Mouse (Mus musculus) intestine, embryonic 16.5 days (tissue): ENCODE measurements around the gene Wipi1. TPM values are rescaled to one million over a fixed set of nuclear protein-coding genes. Genes with fewer than 3 reads are reported as not detected.
A peak's percentile ranks its signal among the peaks of the same experiment; 100 is the strongest.

Experiments used
- ATAC-seq: fragments of 200-750 bp; cut with Nextera tagmentation; 2 replicates; pipeline ENCODE4 v1.8.0; 2017; ENCODE audit warnings: moderate TSS enrichment, moderate library complexity
- H3K27ac ChIP-seq: fragments of 300-500 bp; sonication (generic); 2 replicates; pipeline ENCODE4 v1.5.1; 2014; ENCODE audit warnings: mild to moderate bottlenecking, low read length
- H3K27me3 ChIP-seq: fragments of 300-500 bp; sonication (generic); replicated peaks from 2 replicates; pipeline ENCODE4 v1.6.1; 2014; ENCODE audit warnings: low read length, control low read depth, mixed read lengths; ENCODE audit not compliant: control insufficient read depth, insufficient read depth
- H3K36me3 ChIP-seq: fragments of 300-500 bp; sonication (generic); 2 replicates; pipeline ENCODE4 v1.6.1; 2014; ENCODE audit warnings: low read length, control low read depth; ENCODE audit not compliant: control insufficient read depth, insufficient read depth
- H3K4me1 ChIP-seq: fragments of 300-500 bp; sonication (generic); 2 replicates; pipeline ENCODE4 v1.6.1; 2014; ENCODE audit warnings: low read length, control low read depth, mixed read lengths; ENCODE audit not compliant: control insufficient read depth, insufficient read depth
- H3K4me2 ChIP-seq: fragments of 300-500 bp; sonication (generic); 2 replicates; pipeline ENCODE4 v1.6.1; 2014; ENCODE audit warnings: low read depth, low read length, control low read depth
- H3K4me3 ChIP-seq: fragments of 300-500 bp; sonication (generic); 2 replicates; pipeline ENCODE4 v1.5.1; 2014; ENCODE audit warnings: mild to moderate bottlenecking, low read length
- H3K9ac ChIP-seq: fragments of 300-500 bp; sonication (generic); 2 replicates; pipeline ENCODE4 v1.6.1; 2014; ENCODE audit warnings: low read depth, low read length
- H3K9me3 ChIP-seq: fragments of 300-500 bp; sonication (generic); 2 replicates; pipeline ENCODE4 v1.6.1; 2016; ENCODE audit warnings: low read length, control low read depth; ENCODE audit not compliant: control insufficient read depth
- WGBS: fragments of 180-500 bp; shearing (Covaris S2); extraction: QIAGEN DNeasy Blood & Tissue Kit; methylation state at CpG from one replicate; pipeline ENCODE4 v1.1.7; 2014; 5-methylcytosine and 5-hydroxymethylcytosine counted together
- polyA plus RNA-seq: library from polyadenylated mRNA; unstranded; fragments of >200 nt; fragmentation: Nextera tagmentation; extraction: Ambion mirVana; gene quantifications from 2 replicates; pipeline ENCODE4 v1.2.1, GENCODE M21; 2015

The Wipi1 gene
- polyA plus RNA-seq, 1 experiment from 2014 or later = 27.5 TPM

DNA sequence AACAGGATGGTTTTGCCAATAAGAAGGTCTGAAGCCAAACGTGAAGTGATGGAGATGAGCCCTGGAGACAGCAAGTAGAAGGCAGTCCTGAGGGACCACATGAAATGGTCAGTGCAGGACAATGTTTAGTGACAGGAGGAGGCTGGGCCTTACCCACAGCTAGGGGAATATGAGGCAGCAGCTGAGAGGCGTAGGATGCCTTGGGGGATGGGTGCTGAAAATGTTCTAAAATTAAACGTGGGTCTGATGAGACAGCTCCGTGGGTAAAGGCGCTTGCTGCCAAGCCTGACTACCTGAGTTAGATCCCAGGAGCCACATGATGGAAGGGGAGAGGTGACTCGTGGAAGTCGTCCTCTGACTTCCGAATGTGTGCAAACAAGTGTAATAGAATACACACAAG is 21.8 kb downstream of the Wipi1 start:
- Histone ChIP-seq H3K4me3 (no peak overlapping the region), H3K4me2 (no peak overlapping the region), H3K4me1 (peaks cover 11% of the 10 kb centered on the region), H3K9me3 (no peaks in the 10 kb centered on the region), H3K27ac (no peak overlapping the region), H3K27me3 (no peaks in the 10 kb centered on the region), H3K36me3 (no peaks in the 10 kb centered on the region), H3K9ac (no peak overlapping the region)
- WGBS = 80% methylated on average over 8 of the region's 8 CpGs
- no peak for ATAC-seq

- ATAC-seq = peak; percentile 97
- Histone ChIP-seq H3K27ac (peak overlapping the region; percentile 93), H3K4me2 (peak overlapping the region; percentile 45), H3K9ac (peak overlapping the region; percentile 61), H3K36me3 (no peaks in the 10 kb centered on the region), H3K4me3 (peak overlapping the region; percentile 18; the same call in 1 of the 2 replicates), H3K9me3 (no peaks in the 10 kb centered on the region), H3K27me3 (no peaks in the 10 kb centered on the region), H3K4me1 (peaks cover 3% of the 10 kb centered on the region; the same call in 1 of the 2 replicates)
- 44% methylated on average over 15 of the region's 15 CpGs for WGBS
Observed at GRCm38 (mm10) chr11:109587638-109588374, 24.0 kb downstream of the Wipi1 start.

DNA sequence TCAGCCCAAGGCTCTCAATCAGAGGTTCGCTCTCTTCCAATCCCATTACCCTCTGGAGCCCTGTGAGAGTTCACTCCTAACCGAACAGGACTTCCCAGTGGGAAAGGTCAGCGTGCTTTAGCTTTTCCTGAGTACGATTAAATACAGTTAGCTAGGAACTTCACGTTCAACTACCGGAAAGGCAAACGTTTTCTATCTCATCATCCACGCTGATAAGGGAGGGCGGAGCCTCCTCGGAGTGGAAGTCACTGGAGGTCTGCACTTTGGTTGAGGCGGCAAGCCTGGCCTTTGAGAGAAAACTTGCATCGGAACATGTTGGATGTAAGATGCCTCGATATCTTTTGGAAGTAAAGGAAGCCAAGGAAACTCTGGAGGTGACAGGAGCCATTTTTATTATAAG is 24.7 kb downstream of the Wipi1 start:
- H3K27ac ChIP-seq = peak overlapping the region; percentile 93
- WGBS = 42% methylated on average over 13 of the region's 13 CpGs
- no peaks in the 10 kb centered on the region for H3K27me3 ChIP-seq

DNA sequence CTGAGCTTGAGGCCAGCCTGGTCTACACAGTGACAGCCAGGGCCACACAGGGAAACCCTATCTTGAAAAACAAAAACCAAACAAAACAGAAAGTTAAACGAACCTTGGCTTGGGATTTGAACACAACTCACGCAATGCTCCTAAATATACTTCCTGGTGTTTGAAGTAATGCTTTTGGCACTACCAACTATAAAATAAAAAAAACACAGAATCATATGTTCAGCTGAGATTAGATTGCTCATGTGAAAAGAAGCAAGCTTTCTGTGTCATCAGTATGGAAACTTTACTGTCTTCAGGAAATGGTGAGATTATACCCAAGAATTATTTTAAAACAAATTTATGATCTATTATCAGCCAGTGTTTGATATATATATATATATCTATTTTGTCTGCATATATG is 25.3 kb downstream of the Wipi1 start:
- Histone ChIP-seq H3K9ac (no peak overlapping the region), H3K27me3 (no peaks in the 10 kb centered on the region), H3K9me3 (no peaks in the 10 kb centered on the region), H3K36me3 (0 out of 2 replicates have a peak, but pooled peaks cover 4% of the 10 kb centered on the region), H3K27ac (no peak overlapping the region; the same call in 1 of the 2 replicates), H3K4me2 (no peak overlapping the region), H3K4me1 (no peaks in the 10 kb centered on the region), H3K4me3 (no peak overlapping the region)
- WGBS = 72% methylated on average over 2 of the region's 2 CpGs
- ATAC-seq = no peak

More for the DNA sequence above, 24.7 kb downstream of the Wipi1 start:
- peak; percentile 55 for ATAC-seq
- Histone ChIP-seq H3K36me3 (0 out of 2 replicates have a peak, but pooled peaks cover 2% of the 10 kb centered on the region), H3K4me2 (peak overlapping the region; percentile 45), H3K4me3 (no peak overlapping the region), H3K9ac (peak overlapping the region; percentile 23), H3K9me3 (no peaks in the 10 kb centered on the region), H3K4me1 (no peaks in the 10 kb centered on the region)

DNA sequence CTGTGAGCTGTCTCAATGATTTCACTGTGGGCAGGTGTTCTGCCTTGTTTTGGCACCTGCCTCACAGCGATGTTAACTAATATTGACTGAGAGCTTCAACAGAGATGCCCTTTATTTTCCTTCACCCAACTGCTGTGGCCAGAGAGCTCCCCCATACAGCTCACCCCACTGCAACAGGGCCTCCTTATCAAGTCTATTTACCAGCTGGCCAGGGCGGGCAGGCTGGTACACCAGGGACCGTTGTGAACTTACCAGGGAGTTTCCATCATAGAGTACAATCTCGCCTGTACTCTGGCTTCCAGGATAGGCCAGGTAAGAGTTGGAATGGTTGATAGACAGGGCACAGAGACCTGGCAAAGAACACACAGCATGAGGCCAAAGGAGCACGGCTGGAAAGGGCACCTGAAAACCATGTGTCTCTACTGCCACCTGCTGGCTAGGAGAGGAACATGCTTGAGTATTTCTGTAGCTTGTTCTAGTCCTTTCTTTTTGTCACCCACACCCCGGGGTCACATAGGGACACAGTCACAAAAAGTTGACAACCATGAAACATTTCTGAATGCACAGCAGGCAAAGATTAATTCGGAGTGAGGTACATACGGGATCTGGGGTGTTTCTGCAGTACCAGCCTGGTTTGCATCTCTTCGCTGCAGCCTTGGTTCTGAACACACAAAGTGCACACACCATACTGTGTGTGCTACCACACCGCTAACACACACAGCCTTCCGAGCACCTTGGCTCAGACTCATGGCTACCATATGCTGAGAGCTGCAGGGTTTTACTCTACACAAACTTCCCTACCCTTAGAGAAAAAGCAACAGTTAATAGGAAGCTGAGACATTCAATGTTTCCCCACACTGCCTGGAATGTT is 26.7 kb downstream of the Wipi1 start:
- H3K4me2 ChIP-seq = no peak overlapping the region
- WGBS = 47% methylated on average over 11 of the region's 11 CpGs
- peak; percentile 11; the same call in 1 of the 2 replicates for ATAC-seq
- H3K36me3 ChIP-seq = 0 out of 2 replicates have a peak, but pooled peaks cover 4% of the 10 kb centered on the region
- H3K4me1 ChIP-seq = no peaks in the 10 kb centered on the region
- H3K4me3 ChIP-seq = no peak overlapping the region
- H3K27me3 ChIP-seq = no peaks in the 10 kb centered on the region
- H3K27ac ChIP-seq = no peak overlapping the region
- H3K9me3 ChIP-seq = no peaks in the 10 kb centered on the region
- peak overlapping the region; percentile 22; the same call in 1 of the 2 replicates for H3K9ac ChIP-seq

GRCm38 (mm10) chr11:109583986-109584385 is 27.8 kb downstream of the Wipi1 start:
- 0 out of 2 replicates have a peak, but pooled peaks cover 4% of the 10 kb centered on the region for H3K36me3 ChIP-seq
- H3K4me1 ChIP-seq = no peaks in the 10 kb centered on the region
- H3K9me3 ChIP-seq = no peaks in the 10 kb centered on the region
- no peaks in the 10 kb centered on the region for H3K27me3 ChIP-seq
- H3K4me3 ChIP-seq = no peak overlapping the region
- no peak overlapping the region for H3K27ac ChIP-seq
- 65% methylated on average over 14 of the region's 14 CpGs for WGBS
- H3K9ac ChIP-seq = no peak overlapping the region
- no peak for ATAC-seq
- no peak overlapping the region for H3K4me2 ChIP-seq

GRCm38 (mm10) chr11:109579999-109580398 is 31.8 kb downstream of the Wipi1 start:
- no peak overlapping the region for H3K9ac ChIP-seq
- 0 out of 2 replicates have a peak, but pooled peaks cover 4% of the 10 kb centered on the region for H3K36me3 ChIP-seq
- H3K27me3 ChIP-seq = no peaks in the 10 kb centered on the region
- ATAC-seq = no peak
- peaks cover 7% of the 10 kb centered on the region; the same call in 1 of the 2 replicates for H3K4me1 ChIP-seq
- no peak overlapping the region for H3K27ac ChIP-seq
- WGBS = 92% methylated on average over 9 of the region's 9 CpGs
- H3K4me2 ChIP-seq = no peak overlapping the region
- H3K9me3 ChIP-seq = no peaks in the 10 kb centered on the region
- H3K4me3 ChIP-seq = no peak overlapping the region

- H3K27me3 ChIP-seq = no peaks in the 10 kb centered on the region
- H3K4me2 ChIP-seq = no peak overlapping the region
- no peak overlapping the region for H3K27ac ChIP-seq
- H3K4me3 ChIP-seq = no peak overlapping the region
- no peaks in the 10 kb centered on the region for H3K9me3 ChIP-seq
- H3K9ac ChIP-seq = no peak overlapping the region
- H3K4me1 ChIP-seq = peaks cover 7% of the 10 kb centered on the region; the same call in 1 of the 2 replicates
- ATAC-seq = no peak
- 0 out of 2 replicates have a peak, but pooled peaks cover 4% of the 10 kb centered on the region for H3K36me3 ChIP-seq
- 70% methylated on average over 3 of the region's 3 CpGs for WGBS
Observed at GRCm38 (mm10) chr11:109578536-109578935, 33.2 kb downstream of the Wipi1 start.

DNA sequence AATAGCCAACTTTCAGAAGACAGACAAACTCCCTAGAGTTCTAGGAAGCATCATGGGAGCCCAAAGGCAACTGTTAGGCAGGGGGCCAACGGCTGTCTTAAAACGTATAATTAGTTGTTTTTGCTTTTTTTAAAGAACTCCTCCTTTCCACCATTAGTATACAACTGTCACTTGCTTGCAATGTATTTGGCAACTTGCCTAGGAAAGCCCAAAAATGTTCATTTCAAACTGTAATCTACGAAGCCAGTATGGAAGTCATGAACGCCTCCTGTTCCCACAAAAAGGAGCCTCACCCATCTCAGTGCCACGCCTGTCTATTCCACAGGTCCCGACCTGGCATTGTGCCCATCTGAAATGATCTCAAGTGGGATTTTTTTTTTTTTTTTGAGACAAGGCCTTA is 35.9 kb downstream of the Wipi1 start:
- H3K27me3 ChIP-seq = no peaks in the 10 kb centered on the region
- H3K36me3 ChIP-seq = no peaks in the 10 kb centered on the region
- no peaks in the 10 kb centered on the region for H3K9me3 ChIP-seq
- 64% methylated on average over 6 of the region's 6 CpGs for WGBS
- no peak overlapping the region for H3K4me3 ChIP-seq
- no peak overlapping the region for H3K4me2 ChIP-seq
- peaks cover 7% of the 10 kb centered on the region; the same call in 1 of the 2 replicates for H3K4me1 ChIP-seq
- ATAC-seq = no peak
- no peak overlapping the region for H3K27ac ChIP-seq
- no peak overlapping the region for H3K9ac ChIP-seq
